Mouse (Mus musculus): ENCODE data around the gene Rab30. TPM values are rescaled to one million over a fixed set of nuclear protein-coding genes. Genes with fewer than 3 reads are reported as not detected.

The Rab30 gene
- total and polyA plus RNA-seq, 3 experiments = 39.1 to 105 (median 66.2) TPM

DNA sequence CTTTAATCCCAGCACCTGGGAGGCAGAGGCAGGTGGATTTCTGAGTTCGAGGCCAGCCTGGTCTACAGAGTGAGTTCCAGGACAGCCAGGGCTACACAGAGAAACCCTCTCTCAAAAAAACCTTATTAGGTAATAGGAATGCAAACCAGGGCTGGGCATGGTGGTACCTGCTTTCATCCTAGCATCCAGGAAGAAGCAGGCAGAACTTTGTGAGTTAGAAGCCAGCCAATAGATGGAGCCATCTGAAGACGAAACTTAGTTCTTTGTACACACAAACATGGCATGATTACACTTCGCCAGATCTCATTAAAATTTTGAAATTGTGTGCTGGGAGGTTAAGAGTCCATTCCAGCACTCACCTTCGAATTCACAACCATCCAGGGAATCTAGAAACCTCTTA, 10.9 kb upstream of the Rab30 start:
- Histone ChIP-seq H3K36me3 (replicated peaks in 1 of 2; ENCODE audit: control insufficient read depth in 1 of 2, insufficient read depth in 1 of 2, low read length in 1 of 2) (peaks cover 3 to 23% of the 10 kb centered on the region in 2 experiments), H3K27ac (ENCODE audit: insufficient read depth, low read depth) (no peak overlapping the region), H3K4me2 (ENCODE audit: insufficient read depth, low read depth, poor library complexity, severe bottlenecking) (no peak overlapping the region), H3K27me3 (replicated peaks) (no peaks in the 10 kb centered on the region), H3K4me3 (replicated peaks in 1 of 3; ENCODE audit: low read depth in 2 of 3, low read length in 2 of 3, poor library complexity in 1 of 3) (no peak overlapping the region), H3K79me2 (replicated peaks; ENCODE audit: control insufficient read depth, extremely low read depth, insufficient read depth, poor library complexity, severe bottlenecking) (no peaks in the 10 kb centered on the region), H3K9me3 (replicated peaks; ENCODE audit: low read length) (no peaks in the 10 kb centered on the region), H3K9ac (ENCODE audit: insufficient read depth, low read depth) (no peak overlapping the region), H3K4me1 (ENCODE audit: control insufficient read depth in 1 of 2, insufficient read depth in 2 of 2) (no peaks in the 10 kb centered on the region)
- dilution Hi-C loops (cut with MboI; ENCODE audit: extremely low pct_ligation_motif_present, extremely low pct_unique_long_range_greater_than_20kb, low sequenced_read_pairs) (no loop called here), in situ Hi-C loops (cut with MboI; ENCODE audit: low pct_ligation_motif_present, low pct_unique_long_range_greater_than_20kb, low sequenced_read_pairs) (no loop called here)
- no peak for DNase-seq (ENCODE audit: extremely low read depth)
- TF ChIP-seq ELF1 (IDR thresholded peaks at IDR 0.05; ENCODE audit: low read depth, low read length) (no peak), POLR2AphosphoS2 (IDR thresholded peaks at IDR 0.05; ENCODE audit: low read depth, low read length) (no peak), POLR2A (IDR thresholded peaks at IDR 0.05; ENCODE audit: low read depth, low read length) (peak; percentile 16; the same call in 1 of the 2 replicates), ZC3H11A (IDR thresholded peaks at IDR 0.05; ENCODE audit: low read depth, low read length) (no peak), CTCF (conservative IDR thresholded peaks at IDR 0.05 in 1 of 2, IDR thresholded peaks at IDR 0.05 in 1 of 2; ENCODE audit: low read depth in 2 of 2, low read length in 2 of 2) (peak in 1 of 2 experiments; percentile 18; a peak in 1 of 4 replicates), MEF2A (IDR thresholded peaks at IDR 0.05; ENCODE audit: borderline replicate concordance, low read depth, low read length) (no peak), IRF4 (IDR thresholded peaks at IDR 0.05; ENCODE audit: low read depth, low read length) (no peak), USF1 (IDR thresholded peaks at IDR 0.05; ENCODE audit: low read depth, low read length) (no peak)

DNA sequence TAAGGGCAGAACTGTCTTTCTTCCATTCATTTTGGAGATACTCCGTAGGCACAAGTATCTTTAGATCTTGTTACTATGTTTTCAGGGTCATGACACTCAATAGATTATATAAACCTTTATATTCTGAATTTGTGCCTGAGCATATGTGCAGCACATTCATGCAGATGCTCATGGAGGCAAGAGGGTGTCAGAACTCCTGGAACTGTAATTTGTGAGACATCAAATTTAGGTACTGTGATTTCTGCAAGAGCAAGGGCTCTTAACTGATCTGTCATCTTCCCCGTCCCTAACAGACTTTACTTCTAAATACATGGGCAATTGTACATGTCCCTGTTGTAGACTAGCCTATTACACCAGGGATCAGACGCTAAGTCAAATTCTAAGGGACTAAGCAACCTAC, 10.4 kb upstream of the Rab30 start:
- in situ Hi-C loops (cut with MboI; ENCODE audit: low pct_ligation_motif_present, low pct_unique_long_range_greater_than_20kb, low sequenced_read_pairs) = no loop called here
- Histone ChIP-seq H3K79me2 (replicated peaks; ENCODE audit: control insufficient read depth, extremely low read depth, insufficient read depth, poor library complexity, severe bottlenecking) (0 out of 2 replicates have a peak, but pooled peaks cover 2% of the 10 kb centered on the region), H3K27me3 (replicated peaks) (no peaks in the 10 kb centered on the region), H3K36me3 (replicated peaks in 1 of 2; ENCODE audit: control insufficient read depth in 1 of 2, insufficient read depth in 1 of 2, low read length in 1 of 2) (peaks cover 5 to 28% of the 10 kb centered on the region in 2 experiments), H3K9me3 (replicated peaks; ENCODE audit: low read length) (no peaks in the 10 kb centered on the region), H3K4me1 (ENCODE audit: control insufficient read depth in 1 of 2, insufficient read depth in 2 of 2) (no peaks in the 10 kb centered on the region), H3K27ac (ENCODE audit: insufficient read depth, low read depth) (no peak overlapping the region), H3K4me2 (ENCODE audit: insufficient read depth, low read depth, poor library complexity, severe bottlenecking) (no peak overlapping the region), H3K9ac (ENCODE audit: insufficient read depth, low read depth) (no peak overlapping the region), H3K4me3 (replicated peaks in 1 of 3; ENCODE audit: low read depth in 2 of 3, low read length in 2 of 3, poor library complexity in 1 of 3) (no peak overlapping the region)
- TF ChIP-seq MAX (IDR thresholded peaks at IDR 0.05; ENCODE audit: low read length) (no peak), ZMIZ1 (IDR thresholded peaks at IDR 0.05; ENCODE audit: low read depth, low read length) (0 out of 2 replicates have a peak, but pooled peaks have one; percentile 28), SMC3 (IDR thresholded peaks at IDR 0.05; ENCODE audit: low read depth, low read length) (no peak), POLR2AphosphoS2 (IDR thresholded peaks at IDR 0.05; ENCODE audit: low read depth, low read length) (peak; percentile 79; the same call in 1 of the 2 replicates), POLR2A (IDR thresholded peaks at IDR 0.05; ENCODE audit: low read depth, low read length) (no peak)
- no peak for DNase-seq (ENCODE audit: extremely low read depth)
- dilution Hi-C loops (cut with MboI; ENCODE audit: extremely low pct_ligation_motif_present, extremely low pct_unique_long_range_greater_than_20kb, low sequenced_read_pairs) = no loop called here

DNA sequence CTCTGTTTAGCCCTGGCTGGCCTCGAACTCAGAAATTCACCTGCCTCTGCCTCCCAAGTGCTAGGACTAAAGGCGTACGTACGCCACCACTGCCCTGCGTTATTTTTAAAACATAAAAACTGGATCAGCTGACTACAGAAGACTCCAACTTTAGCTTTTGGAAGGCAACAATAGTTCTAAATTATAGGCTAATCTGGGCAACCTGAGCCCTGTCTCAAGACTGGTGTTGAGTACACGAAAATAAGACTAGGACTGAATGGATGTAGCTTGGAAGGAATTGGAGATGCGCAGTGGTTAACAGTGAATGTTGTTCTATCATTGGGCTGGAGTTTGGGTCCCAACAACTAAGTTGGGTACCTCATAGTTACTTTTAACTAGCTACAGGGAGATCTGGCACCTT, 9.3 kb upstream of the Rab30 start:
- peaks cover 2 to 7% of the 10 kb centered on the region in 2 experiments; a peak in 2 of 4 replicates for H3K4me1 ChIP-seq (ENCODE audit: control insufficient read depth in 1 of 2, insufficient read depth in 2 of 2)
- H3K9me3 ChIP-seq (replicated peaks; ENCODE audit: low read length) = no peaks in the 10 kb centered on the region
- H3K9ac ChIP-seq (ENCODE audit: insufficient read depth, low read depth) = no peak overlapping the region
- H3K4me3 ChIP-seq (replicated peaks in 1 of 3; ENCODE audit: low read depth in 2 of 3, low read length in 2 of 3, poor library complexity in 1 of 3) = no peak overlapping the region
- no peak overlapping the region for H3K4me2 ChIP-seq (ENCODE audit: insufficient read depth, low read depth, poor library complexity, severe bottlenecking)
- in situ Hi-C loops (cut with MboI; ENCODE audit: low pct_ligation_motif_present, low pct_unique_long_range_greater_than_20kb, low sequenced_read_pairs) = no loop called here
- dilution Hi-C loops (cut with MboI; ENCODE audit: extremely low pct_ligation_motif_present, extremely low pct_unique_long_range_greater_than_20kb, low sequenced_read_pairs) = no loop called here
- TF ChIP-seq PAX5 (IDR thresholded peaks at IDR 0.05; ENCODE audit: low read length) = no peak
- TF ChIP-seq POLR2AphosphoS2 (IDR thresholded peaks at IDR 0.05; ENCODE audit: low read depth, low read length) = no peak
- TF ChIP-seq POLR2A (IDR thresholded peaks at IDR 0.05; ENCODE audit: low read depth, low read length) = 0 out of 2 replicates have a peak, but pooled peaks have one; percentile 6
- TF ChIP-seq ELF1 (IDR thresholded peaks at IDR 0.05; ENCODE audit: low read depth, low read length) = no peak
- no peak for TF ChIP-seq GABPA (IDR thresholded peaks at IDR 0.05; ENCODE audit: insufficient replicate concordance, low read depth, low read length)
- DNase-seq (ENCODE audit: extremely low read depth) = no peak
- no peaks in the 10 kb centered on the region for H3K27me3 ChIP-seq (replicated peaks)
- no peak overlapping the region for H3K27ac ChIP-seq (ENCODE audit: insufficient read depth, low read depth)
- H3K36me3 ChIP-seq (replicated peaks in 1 of 2; ENCODE audit: control insufficient read depth in 1 of 2, insufficient read depth in 1 of 2, low read length in 1 of 2) = peaks cover 8 to 36% of the 10 kb centered on the region in 2 experiments
- 0 out of 2 replicates have a peak, but pooled peaks cover 2% of the 10 kb centered on the region for H3K79me2 ChIP-seq (replicated peaks; ENCODE audit: control insufficient read depth, extremely low read depth, insufficient read depth, poor library complexity, severe bottlenecking)
